Mouse (Mus musculus): ENCODE data around the gene Neu3. TPM values are rescaled to one million over a fixed set of nuclear protein-coding genes. Genes with fewer than 3 reads are reported as not detected.
"Not testable (repeated sequence)": the region's sequence is repeated elsewhere in the genome, so short reads cannot be mapped to it uniquely, and the experiment has no call there.

Gene Neu3
- polyA plus RNA-seq, 1 experiment from 2014 or later, result 1.2 TPM

GRCm38 (mm10) chr7:99825511-99825910, 2.7 kb downstream of the Neu3 start:
- H3K36me3 ChIP-seq (ENCODE audit: control insufficient read depth, insufficient read depth, low read length), result no peaks in the 10 kb centered on the region
- 89% methylated on average over 9 of the region's 9 CpGs for WGBS
- H3K27ac ChIP-seq (ENCODE audit: low read depth, low read length), result no peak overlapping the region
- H3K9me3 ChIP-seq (ENCODE audit: control insufficient read depth, low read length), result no peaks in the 10 kb centered on the region
- no peaks in the 10 kb centered on the region for H3K27me3 ChIP-seq (ENCODE audit: control insufficient read depth, insufficient read depth, low read length)
- H3K4me1 ChIP-seq (replicated peaks; ENCODE audit: control insufficient read depth, insufficient read depth, low read length), result no peaks in the 10 kb centered on the region
- no peak overlapping the region for H3K9ac ChIP-seq (ENCODE audit: low read length)
- no peak overlapping the region for H3K4me2 ChIP-seq (ENCODE audit: low read depth, low read length, severe bottlenecking)
- ATAC-seq (replicated peaks; ENCODE audit: low FRiP score), result no peak
- H3K4me3 ChIP-seq (ENCODE audit: low read depth, low read length), result no peak overlapping the region
- DNase-seq (ENCODE audit: low spot score), result no peak

- Histone ChIP-seq H3K27me3 (ENCODE audit: control insufficient read depth, insufficient read depth, low read length) (no peaks in the 10 kb centered on the region), H3K36me3 (ENCODE audit: control insufficient read depth, insufficient read depth, low read length) (no peaks in the 10 kb centered on the region), H3K27ac (ENCODE audit: low read depth, low read length) (no peak overlapping the region), H3K4me2 (ENCODE audit: low read depth, low read length, severe bottlenecking) (no peak overlapping the region), H3K4me3 (ENCODE audit: low read depth, low read length) (no peak overlapping the region), H3K9ac (ENCODE audit: low read length) (no peak overlapping the region), H3K9me3 (ENCODE audit: control insufficient read depth, low read length) (no peaks in the 10 kb centered on the region), H3K4me1 (replicated peaks; ENCODE audit: control insufficient read depth, insufficient read depth, low read length) (no peaks in the 10 kb centered on the region)
- 90% methylated on average over 16 of the region's 16 CpGs for WGBS
- no peak for DNase-seq (ENCODE audit: low spot score)
- ATAC-seq (replicated peaks; ENCODE audit: low FRiP score), result no peak
Observed at GRCm38 (mm10) chr7:99824649-99825483, 3.4 kb downstream of the Neu3 start.

GRCm38 (mm10) chr7:99823045-99823663, 5.1 kb downstream of the Neu3 start:
- H3K36me3 ChIP-seq (ENCODE audit: control insufficient read depth, insufficient read depth, low read length), result no peaks in the 10 kb centered on the region
- H3K4me1 ChIP-seq (replicated peaks; ENCODE audit: control insufficient read depth, insufficient read depth, low read length), result no peaks in the 10 kb centered on the region
- WGBS, result 84% methylated on average over 10 of the region's 10 CpGs
- H3K4me2 ChIP-seq (ENCODE audit: low read depth, low read length, severe bottlenecking), result no peak overlapping the region
- no peak for ATAC-seq (replicated peaks; ENCODE audit: low FRiP score)
- no peak overlapping the region for H3K9ac ChIP-seq (ENCODE audit: low read length)
- no peaks in the 10 kb centered on the region for H3K27me3 ChIP-seq (ENCODE audit: control insufficient read depth, insufficient read depth, low read length)
- no peaks in the 10 kb centered on the region for H3K9me3 ChIP-seq (ENCODE audit: control insufficient read depth, low read length)
- DNase-seq (ENCODE audit: low spot score), result no peak
- no peak overlapping the region for H3K27ac ChIP-seq (ENCODE audit: low read depth, low read length)
- no peak overlapping the region for H3K4me3 ChIP-seq (ENCODE audit: low read depth, low read length)

- Histone ChIP-seq H3K9ac (ENCODE audit: low read length) (no peak overlapping the region), H3K4me3 (ENCODE audit: low read depth, low read length) (no peak overlapping the region), H3K27me3 (ENCODE audit: control insufficient read depth, insufficient read depth, low read length) (no peaks in the 10 kb centered on the region), H3K4me2 (ENCODE audit: low read depth, low read length, severe bottlenecking) (no peak overlapping the region), H3K36me3 (ENCODE audit: control insufficient read depth, insufficient read depth, low read length) (no peaks in the 10 kb centered on the region), H3K9me3 (ENCODE audit: control insufficient read depth, low read length) (no peaks in the 10 kb centered on the region), H3K4me1 (replicated peaks; ENCODE audit: control insufficient read depth, insufficient read depth, low read length) (no peaks in the 10 kb centered on the region), H3K27ac (ENCODE audit: low read depth, low read length) (no peak overlapping the region)
- no peak for ATAC-seq (replicated peaks; ENCODE audit: low FRiP score)
- WGBS, result 85% methylated on average over 5 of the region's 5 CpGs
- no peak for DNase-seq (ENCODE audit: low spot score)
Observed at GRCm38 (mm10) chr7:99822426-99822825, 5.8 kb downstream of the Neu3 start.

GRCm38 (mm10) chr7:99821953-99822352, 6.3 kb downstream of the Neu3 start:
- Histone ChIP-seq H3K4me3 (ENCODE audit: low read depth, low read length) (no peak overlapping the region), H3K4me1 (replicated peaks; ENCODE audit: control insufficient read depth, insufficient read depth, low read length) (no peaks in the 10 kb centered on the region), H3K36me3 (ENCODE audit: control insufficient read depth, insufficient read depth, low read length) (no peaks in the 10 kb centered on the region), H3K4me2 (ENCODE audit: low read depth, low read length, severe bottlenecking) (no peak overlapping the region), H3K9me3 (ENCODE audit: control insufficient read depth, low read length) (no peaks in the 10 kb centered on the region), H3K27ac (ENCODE audit: low read depth, low read length) (no peak overlapping the region), H3K27me3 (ENCODE audit: control insufficient read depth, insufficient read depth, low read length) (no peaks in the 10 kb centered on the region), H3K9ac (ENCODE audit: low read length) (no peak overlapping the region)
- DNase-seq (ENCODE audit: low spot score) (no peak), ATAC-seq (replicated peaks; ENCODE audit: low FRiP score) (no peak)
- 90% methylated on average over 2 of the region's 2 CpGs for WGBS

GRCm38 (mm10) chr7:99818181-99818725, 10.0 kb downstream of the Neu3 start:
- ATAC-seq (replicated peaks; ENCODE audit: low FRiP score), result not testable (repeated sequence)
- whole genome bisulfite sequencing, result 21% methylated on average over 9 of the region's 9 CpGs

GRCm38 (mm10) chr7:99813394-99813793, 14.8 kb downstream of the Neu3 start:
- no peak overlapping the region for H3K9ac ChIP-seq (ENCODE audit: low read length)
- no peaks in the 10 kb centered on the region for H3K27me3 ChIP-seq (ENCODE audit: control insufficient read depth, insufficient read depth, low read length)
- no peak overlapping the region for H3K4me2 ChIP-seq (ENCODE audit: low read depth, low read length, severe bottlenecking)
- no peak overlapping the region for H3K27ac ChIP-seq (ENCODE audit: low read depth, low read length)
- H3K4me1 ChIP-seq (replicated peaks; ENCODE audit: control insufficient read depth, insufficient read depth, low read length), result no peaks in the 10 kb centered on the region
- H3K4me3 ChIP-seq (ENCODE audit: low read depth, low read length), result no peak overlapping the region
- H3K9me3 ChIP-seq (ENCODE audit: control insufficient read depth, low read length), result no peaks in the 10 kb centered on the region
- ATAC-seq (replicated peaks; ENCODE audit: low FRiP score) (no peak), DNase-seq (ENCODE audit: low spot score) (no peak)
- H3K36me3 ChIP-seq (ENCODE audit: control insufficient read depth, insufficient read depth, low read length), result no peaks in the 10 kb centered on the region
- WGBS, result 90% methylated on average over 11 of the region's 11 CpGs

More at GRCm38 (mm10) chr7:99818181-99818725, 10.0 kb downstream of the Neu3 start:
- not testable (repeated sequence) for DNase-seq (ENCODE audit: low spot score); H3K4me1 ChIP-seq (replicated peaks; ENCODE audit: control insufficient read depth, insufficient read depth, low read length); H3K9ac ChIP-seq (ENCODE audit: low read length); H3K4me3 ChIP-seq (ENCODE audit: low read depth, low read length); H3K4me2 ChIP-seq (ENCODE audit: low read depth, low read length, severe bottlenecking); H3K27me3 ChIP-seq (ENCODE audit: control insufficient read depth, insufficient read depth, low read length); H3K9me3 ChIP-seq (ENCODE audit: control insufficient read depth, low read length); H3K27ac ChIP-seq (ENCODE audit: low read depth, low read length); H3K36me3 ChIP-seq (ENCODE audit: control insufficient read depth, insufficient read depth, low read length)

GRCm38 (mm10) chr7:99811661-99812060, 16.6 kb downstream of the Neu3 start:
- Histone ChIP-seq H3K27me3 (ENCODE audit: control insufficient read depth, insufficient read depth, low read length) (no peaks in the 10 kb centered on the region), H3K36me3 (ENCODE audit: control insufficient read depth, insufficient read depth, low read length) (no peaks in the 10 kb centered on the region), H3K27ac (ENCODE audit: low read depth, low read length) (no peak overlapping the region), H3K9me3 (ENCODE audit: control insufficient read depth, low read length) (no peaks in the 10 kb centered on the region), H3K4me3 (ENCODE audit: low read depth, low read length) (no peak overlapping the region), H3K4me2 (ENCODE audit: low read depth, low read length, severe bottlenecking) (no peak overlapping the region), H3K4me1 (replicated peaks; ENCODE audit: control insufficient read depth, insufficient read depth, low read length) (no peaks in the 10 kb centered on the region), H3K9ac (ENCODE audit: low read length) (no peak overlapping the region)
- DNase-seq (ENCODE audit: low spot score), result no peak
- ATAC-seq (replicated peaks; ENCODE audit: low FRiP score), result no peak
- 90% methylated on average over 4 of the region's 4 CpGs for WGBS

All from forebrain, embryonic 11.5 days (tissue).